Mouse (Mus musculus): ENCODE data around the gene Doc2g.
"Not testable (repeated sequence)": the region's sequence is repeated elsewhere in the genome, so short reads cannot be mapped to it uniquely, and the experiment has no call there.

Doc2g gene

DNA sequence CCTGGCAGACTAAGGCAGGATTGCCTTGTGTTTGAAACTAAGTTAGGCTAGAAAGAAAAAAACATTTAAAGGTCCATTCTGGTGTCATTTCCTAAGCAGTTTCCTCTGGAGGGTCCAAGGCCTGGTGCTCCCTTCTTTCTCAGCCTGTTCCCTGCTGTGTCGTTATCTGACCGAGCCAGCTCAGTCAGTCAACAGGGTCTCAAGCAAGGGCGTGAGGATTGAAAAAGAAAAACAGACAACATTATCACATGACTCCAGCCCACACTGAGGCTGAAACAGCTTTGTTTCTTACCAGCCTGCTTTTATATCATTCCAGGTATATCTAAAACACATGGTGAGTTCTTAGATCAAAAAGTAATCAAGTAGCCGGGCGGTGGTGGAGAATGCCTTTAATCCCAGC lies 12.5 kb downstream of the Doc2g start:
- DNase-seq (ENCODE audit: low read depth, low spot score), result peak; percentile 48

DNA sequence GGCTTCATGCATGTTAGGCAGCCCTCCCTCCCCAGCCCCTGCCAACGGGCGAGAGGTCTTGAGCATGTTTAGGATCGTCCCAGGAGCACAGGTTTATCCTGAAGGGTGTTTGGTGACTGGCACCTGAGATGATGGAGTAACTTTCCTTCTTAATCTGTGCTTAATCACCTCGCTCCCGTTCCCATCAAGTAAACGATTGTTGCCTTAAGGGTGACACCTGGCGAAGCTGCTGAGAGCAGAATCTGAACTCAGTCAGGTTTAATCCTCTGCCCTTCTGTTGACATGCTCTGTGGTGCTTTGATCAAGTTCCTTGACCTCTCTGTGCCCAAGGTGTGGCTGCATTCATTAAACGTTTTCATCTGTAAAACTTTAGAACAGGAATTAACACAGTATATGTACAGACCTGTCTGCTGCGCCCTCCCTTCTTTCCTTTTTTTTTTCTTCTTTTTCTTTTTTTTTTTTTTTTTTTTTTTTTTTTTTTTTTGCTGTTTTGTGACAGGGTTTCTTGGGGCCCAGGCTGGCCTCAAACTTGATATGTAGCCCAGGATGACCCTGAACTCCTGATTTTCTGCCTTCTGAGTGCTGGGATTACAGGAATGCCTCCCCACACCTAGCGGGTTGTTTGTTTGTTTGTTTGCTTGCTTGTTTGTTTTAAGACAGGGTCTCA lies 14.9 kb downstream of the Doc2g start:
- DNase-seq (ENCODE audit: low read depth, low spot score), result peak; percentile 27

DNA sequence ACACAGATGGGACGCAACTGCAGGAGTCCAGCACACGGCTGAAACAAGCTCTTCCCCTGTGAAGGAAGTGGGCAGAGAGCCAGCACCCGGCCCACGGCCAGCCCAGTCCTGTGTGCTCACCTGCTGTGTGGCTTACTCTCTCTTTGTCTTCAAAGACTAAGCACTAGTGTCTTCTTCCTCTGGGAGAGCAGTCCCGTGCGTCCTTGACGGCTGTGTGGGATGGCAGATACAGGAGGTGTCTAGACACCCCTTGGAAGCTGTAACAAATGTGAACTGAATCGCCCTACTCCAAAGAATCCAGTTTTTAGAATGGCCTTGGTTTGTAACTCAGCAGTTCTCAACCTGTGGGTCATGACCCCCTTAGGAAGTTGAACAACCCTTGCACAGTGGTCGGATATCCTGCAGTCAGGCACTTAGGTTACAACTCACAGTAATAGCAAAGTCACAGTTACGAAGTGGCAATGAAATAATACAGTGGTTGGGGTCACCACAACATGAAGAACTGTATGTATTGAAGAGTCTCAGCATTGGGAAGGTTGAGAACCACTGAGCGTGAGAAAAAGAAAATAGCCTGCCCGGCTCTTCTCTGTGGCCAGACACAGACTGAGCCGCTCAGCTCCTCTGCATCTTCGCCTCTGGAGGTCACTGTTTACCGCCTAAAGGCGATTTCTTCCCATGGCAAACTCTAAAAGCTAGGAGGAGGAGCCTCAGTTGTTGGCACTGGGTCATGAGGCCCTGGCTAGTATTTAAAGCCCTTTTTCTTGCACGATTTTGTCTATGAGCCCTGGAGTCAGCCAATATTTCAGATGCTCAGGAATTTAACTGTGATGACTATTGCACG lies 15.8 kb downstream of the Doc2g start:
- DNase-seq (ENCODE audit: low read depth, low spot score), result peak; percentile 91

DNA sequence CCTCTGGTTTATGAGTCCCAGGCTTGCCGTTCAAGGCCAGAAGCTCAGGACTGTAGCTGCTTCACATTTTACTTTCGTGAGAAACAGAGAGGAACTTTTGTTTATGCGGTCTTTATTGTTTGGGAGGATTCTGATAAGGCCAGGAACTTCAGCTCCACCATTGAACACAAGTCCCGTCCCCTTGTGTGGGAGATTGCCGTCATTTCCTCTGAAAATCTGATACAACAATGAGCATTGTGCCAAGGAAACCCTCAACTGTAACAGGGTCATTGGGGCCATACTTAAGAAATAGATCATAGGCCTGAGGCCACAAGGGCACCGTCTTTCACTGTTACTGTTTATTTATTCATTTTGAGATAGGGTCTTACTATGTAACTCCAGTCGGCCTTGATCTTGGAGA lies 20.1 kb downstream of the Doc2g start:
- DNase-seq (ENCODE audit: low read depth, low spot score), result no peak

- no peak for DNase-seq (ENCODE audit: low read depth, low spot score)
Measured at GRCm38 (mm10) chr19:4027576-4027975, 24.5 kb downstream of the Doc2g start.

DNA sequence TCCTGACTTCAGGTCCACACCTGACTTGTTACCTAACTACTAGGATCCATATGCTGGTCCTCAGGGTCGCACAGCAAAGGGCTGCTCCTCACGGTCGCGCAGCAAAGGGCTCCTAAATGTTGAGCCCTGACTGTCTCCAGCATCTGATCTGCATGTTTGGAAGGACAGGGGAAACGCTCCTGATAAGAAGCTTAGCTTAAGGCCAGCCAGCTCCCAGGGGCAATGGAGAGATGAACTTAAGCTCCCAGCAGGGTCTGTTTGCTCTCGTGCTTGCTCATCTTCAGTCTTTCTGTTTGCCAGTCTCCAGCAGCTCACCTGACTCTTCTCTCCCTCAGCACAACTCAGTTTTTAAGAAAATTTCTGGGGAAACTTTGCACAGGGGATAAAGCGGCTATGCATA lies 29.6 kb downstream of the Doc2g start:
- no peak for DNase-seq (ENCODE audit: low read depth, low spot score)

GRCm38 (mm10) chr19:4033298-4033697 lies 30.2 kb downstream of the Doc2g start:
- no peak for DNase-seq (ENCODE audit: low read depth, low spot score)

DNA sequence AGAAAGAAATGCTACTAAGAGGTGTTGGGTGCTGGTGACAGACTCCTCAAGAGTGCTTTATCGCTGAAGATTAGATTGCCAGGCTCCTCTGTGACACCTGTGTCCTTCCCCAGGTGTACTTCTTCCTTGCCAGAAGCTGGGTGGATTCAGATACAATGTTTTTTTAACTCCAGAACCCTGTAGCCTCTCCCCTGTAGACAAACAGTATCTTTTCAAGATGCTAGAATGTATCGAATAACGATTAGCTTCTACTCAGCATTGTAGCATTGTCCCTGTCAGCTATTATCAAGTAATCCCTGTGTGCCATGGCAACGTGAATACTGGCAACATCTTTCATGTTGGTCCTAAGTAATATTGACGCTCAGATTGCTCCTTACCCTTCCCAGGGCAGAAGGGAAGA lies 30.6 kb downstream of the Doc2g start:
- no peak for DNase-seq (ENCODE audit: low read depth, low spot score)

GRCm38 (mm10) chr19:4036327-4037045 lies 33.4 kb downstream of the Doc2g start:
- DNase-seq (ENCODE audit: low read depth, low spot score), result no peak

GRCm38 (mm10) chr19:4037154-4037787 lies 34.2 kb downstream of the Doc2g start:
- DNase-seq (ENCODE audit: low read depth, low spot score), result not testable (repeated sequence)

DNA sequence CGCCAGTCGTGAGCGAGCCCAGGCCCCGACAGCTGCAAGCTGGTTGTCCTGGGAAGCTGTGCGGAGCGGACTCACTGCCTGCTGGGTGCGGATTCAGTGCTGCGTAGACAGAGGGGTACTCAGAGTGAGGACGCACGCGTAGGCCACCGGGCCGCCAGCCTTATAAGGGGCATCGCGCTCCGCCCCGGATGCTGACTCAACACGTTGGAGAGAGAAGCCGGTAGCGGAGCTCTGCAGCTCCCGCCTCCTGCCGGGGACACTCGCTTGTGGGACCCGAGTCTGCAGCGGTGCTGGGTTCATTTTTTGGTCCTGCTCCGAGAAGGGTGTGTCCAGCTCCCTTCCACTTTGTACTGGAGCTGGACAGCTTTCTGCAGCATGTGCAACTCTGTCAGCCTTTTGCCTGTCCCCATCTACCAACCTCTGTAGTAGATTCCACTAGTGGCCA lies 34.7 kb downstream of the Doc2g start, which contains the start of gene Gstp1:
Gene Gstp1, minus strand, starts transcription at position 198 of the 445 bp plus-strand sequence.
- peak; percentile 83 for DNase-seq (ENCODE audit: low read depth, low spot score)

- DNase-seq (ENCODE audit: low read depth, low spot score), result peak; percentile 73
Measured at GRCm38 (mm10) chr19:4040941-4041340, 37.8 kb downstream of the Doc2g start.

DNA sequence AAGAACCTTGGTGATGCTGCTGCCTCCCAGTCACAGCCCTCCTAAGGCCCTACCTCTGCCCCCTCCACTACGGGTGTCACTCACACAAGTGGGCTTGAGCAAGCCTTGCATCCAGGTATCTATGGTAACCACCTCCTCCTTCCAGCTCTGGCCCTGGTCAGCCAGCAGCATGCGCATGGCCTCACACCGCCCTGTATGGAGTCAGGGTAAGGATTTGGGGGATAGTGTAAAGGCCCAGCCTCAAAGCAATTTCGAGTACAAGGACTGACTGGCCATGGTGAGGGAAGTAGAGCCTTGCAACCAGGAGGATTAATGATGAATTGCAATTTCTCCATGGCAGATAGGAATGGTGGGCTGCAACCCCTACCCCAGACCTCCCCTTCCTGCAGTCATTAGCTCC lies 38.4 kb downstream of the Doc2g start:
- DNase-seq (ENCODE audit: low read depth, low spot score), result not testable (repeated sequence)

GRCm38 (mm10) chr19:4042124-4042523 lies 39.0 kb downstream of the Doc2g start:
- peak; percentile 88 for DNase-seq (ENCODE audit: low read depth, low spot score)

- DNase-seq (ENCODE audit: low read depth, low spot score), result peak; percentile 30
Measured at GRCm38 (mm10) chr19:4044109-4044508, 41.0 kb downstream of the Doc2g start.

DNA sequence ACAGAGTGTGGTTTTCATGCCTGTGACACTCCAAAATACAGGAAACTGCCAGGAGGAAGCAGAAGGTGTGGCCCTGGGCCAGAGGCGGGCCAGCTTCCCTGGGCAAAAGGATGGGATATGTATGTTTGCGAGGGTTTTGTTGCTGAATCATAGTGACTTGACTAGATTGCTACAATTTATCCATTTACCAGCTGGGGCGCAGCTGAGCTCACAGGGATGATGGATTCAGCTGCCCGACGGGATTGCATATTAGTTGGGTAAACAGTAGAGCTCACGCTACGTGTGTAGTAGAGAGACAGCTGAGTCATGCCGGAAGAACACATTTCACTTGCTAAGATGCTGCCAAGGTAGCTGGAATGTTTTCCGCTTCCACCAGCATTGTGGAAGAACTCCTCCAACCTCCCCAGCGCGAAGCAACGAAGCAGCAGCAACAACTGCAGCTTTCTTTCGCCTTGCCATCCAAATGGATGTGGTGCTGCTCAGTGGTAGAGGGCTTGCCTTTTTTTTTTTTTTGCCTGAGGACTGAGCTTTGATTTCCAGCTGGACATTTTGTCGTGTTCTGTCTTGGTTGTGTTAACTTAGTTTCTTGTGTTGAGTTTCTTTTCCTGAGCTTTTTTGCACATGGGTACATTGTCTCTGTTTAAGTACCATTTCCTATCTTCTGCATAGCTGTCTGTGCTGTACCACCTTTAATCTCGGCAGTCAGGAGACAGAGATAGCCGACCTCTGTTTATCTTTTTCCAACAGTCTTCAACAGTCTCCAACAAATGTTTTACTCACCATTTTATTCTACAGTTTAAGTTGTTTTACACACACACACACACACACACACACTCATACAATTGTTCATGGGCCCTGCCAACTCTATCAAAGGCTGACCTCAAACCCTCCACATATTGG lies 43.1 kb downstream of the Doc2g start, which contains the start of gene Gstp2:
Gene Gstp2, minus strand, starts transcription at position 58 of the 900 bp plus-strand sequence.
- DNase-seq (ENCODE audit: low read depth, low spot score), result peak; percentile 99

GRCm38 (mm10) chr19:4046866-4047254 lies 43.7 kb downstream of the Doc2g start:
- DNase-seq (ENCODE audit: low read depth, low spot score), result peak; percentile 97

DNA sequence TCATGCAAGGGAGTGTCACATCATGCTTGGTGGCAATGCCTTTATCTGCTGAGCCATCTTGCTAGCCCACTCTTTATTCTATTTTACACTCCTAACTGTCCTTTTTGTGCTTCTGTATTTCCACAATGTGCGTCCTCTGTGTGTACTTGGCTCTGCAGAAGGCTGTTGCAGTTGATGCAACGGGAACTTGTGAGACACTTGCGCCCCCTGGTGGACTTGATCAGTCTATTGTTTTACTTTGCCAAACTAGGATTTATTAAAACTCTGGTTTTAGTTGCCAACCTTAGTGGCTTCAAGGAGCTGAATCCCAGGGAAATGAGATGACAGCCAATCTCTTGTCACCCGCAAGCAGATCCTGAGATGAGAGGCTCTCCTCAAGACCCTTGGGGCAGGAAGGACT lies 44.7 kb downstream of the Doc2g start:
- DNase-seq (ENCODE audit: low read depth, low spot score), result peak; percentile 92

DNA sequence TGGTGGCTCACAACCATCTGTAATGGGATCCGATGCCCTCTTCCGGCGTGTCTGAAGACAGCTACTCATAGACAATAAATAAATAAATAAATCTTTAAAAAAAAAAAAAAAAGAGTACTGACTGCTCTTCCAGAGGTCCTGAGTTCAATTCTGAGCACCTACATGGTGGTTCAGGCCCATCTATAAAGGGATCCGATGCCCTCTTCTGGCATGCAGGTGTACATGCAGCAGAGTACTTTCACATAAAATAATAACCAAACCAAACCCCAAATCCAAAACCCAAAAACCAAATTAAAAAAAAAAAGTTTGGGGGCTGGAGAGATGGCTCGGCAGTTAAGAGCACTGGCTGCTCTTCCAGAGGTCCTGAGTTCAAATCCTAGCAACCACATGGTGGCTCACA lies 46.0 kb downstream of the Doc2g start:
- not testable (repeated sequence) for DNase-seq (ENCODE audit: low read depth, low spot score)

GRCm38 (mm10) chr19:4051016-4051415 lies 47.9 kb downstream of the Doc2g start:
- DNase-seq (ENCODE audit: low read depth, low spot score), result peak; percentile 70

Data from R1 (cell line).